ENCODE assay signal across 8 mouse cellular contexts in the genomic region with DNA sequence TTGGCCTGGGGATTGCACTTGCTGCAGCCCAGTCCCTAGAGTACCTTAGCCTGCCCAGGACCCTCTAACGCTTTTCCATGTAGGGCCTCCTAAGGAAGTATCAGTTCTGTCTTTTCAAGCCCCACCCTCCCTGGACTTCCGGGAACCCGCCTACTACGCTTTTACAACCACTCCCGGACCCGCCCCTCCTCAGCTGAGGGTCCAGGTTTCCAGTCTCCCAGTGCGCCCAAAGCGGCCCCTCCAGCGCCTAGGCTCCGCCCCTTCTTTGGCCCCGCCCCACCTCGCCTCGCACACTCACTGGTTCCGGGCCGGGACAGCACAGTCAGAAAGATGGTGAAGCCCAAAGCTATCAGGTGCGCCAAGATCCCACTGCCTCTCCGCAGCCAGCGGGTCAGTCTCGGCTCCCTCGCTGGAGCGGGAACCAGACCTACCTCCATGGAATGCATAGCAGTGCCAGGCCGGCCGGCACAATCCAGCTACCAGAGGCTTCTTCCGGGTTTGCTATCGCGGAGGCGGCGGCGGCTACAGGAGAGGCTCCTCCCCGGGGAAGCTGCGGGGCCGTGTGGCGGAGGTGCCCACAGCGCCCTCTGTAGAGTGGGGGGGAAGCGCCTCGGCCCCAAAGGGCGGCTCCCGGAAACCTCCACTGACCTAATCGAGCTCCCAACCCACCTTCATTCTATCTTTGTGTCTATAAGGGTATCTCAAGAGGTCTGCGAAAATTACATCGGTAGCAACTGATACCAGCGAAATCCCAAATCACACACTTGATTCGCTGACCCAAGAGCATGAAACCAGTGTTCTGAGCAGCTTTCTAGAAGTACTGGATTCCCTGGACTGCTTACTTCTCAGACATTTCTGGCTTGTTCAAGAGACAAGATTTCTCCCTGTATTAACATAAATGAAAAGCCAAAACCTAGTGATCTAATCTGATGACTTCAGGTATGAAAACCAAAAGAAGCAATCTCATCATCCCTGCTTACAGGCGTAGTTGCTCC. TPM values are rescaled to one million over a fixed set of nuclear protein-coding genes. Genes with fewer than 3 reads are reported as not detected.
DNase-seq lines count a peak whose midpoint lies in the region; ATAC-seq lines count a peak whose summit lies in the region.

Gene Cyb561d1, minus strand, starts transcription at position 884 of the 995 bp plus-strand sequence.

- ATAC-seq in megakaryocyte, adult 5-6 weeks (ENCODE audit: poor library complexity, severe bottlenecking) = peak; percentile 89

- peak; percentile 98 to 99 for DNase-seq in adrenal gland, adult (ENCODE audit: inconsistent age in 2 of 2, low spot score in 1 of 2)
- peak; percentile 93 for DNase-seq in embryo, embryonic 10 days (ENCODE audit: low spot score)
- DNase-seq in gastrocnemius, postnatal 10 days = peak; percentile 92
- peak; percentile 95 for DNase-seq in induced T-regulatory cell, adult 2 months (ENCODE audit: low read depth)
- peak; percentile 82 to 84 for DNase-seq in left cerebral cortex, adult 8-10 months (ENCODE audit: low spot score in 2 of 2)
- DNase-seq in right cerebral cortex, adult 2 months (ENCODE audit: low spot score in 2 of 2) = peak; percentile 85 to 92
- DNase-seq in urinary bladder, postnatal 14 days (ENCODE audit: low spot score) = peak; percentile 96

RNA-seq across cellular contexts. Expression of gene Cyb561d1, which starts in this region (rescaled TPM):
- total RNA-seq in gastrocnemius, postnatal 10 days (2021) = 1 to 10 TPM; 3.5 to 4.2 TPM
- total RNA-seq in left cerebral cortex, adult 8-10 months (2022) = 10 to 100 TPM; 17.8 to 19.6 (median 18.2) TPM
- total RNA-seq in megakaryocyte, adult 5-6 weeks (2015) = 4.9 and 6.7 TPM in 2 replicates
- total RNA-seq in megakaryocyte, adult 5-6 weeks (2017) = 10.3 and 12.0 TPM in 2 replicates

Comparison
In these comparisons a context has a peak if more than half of its experiments do, and no peak if none do; other contexts are left out.
1. Peak in every context shown above with its lines: DNase-seq and ATAC-seq.